Comparison of ENCODE assay signal across 18 mouse cellular contexts in genomic region chr10:124146751-124147469, GRCm38 (mm10).
DNase-seq lines count a peak whose midpoint lies in the region; ATAC-seq and TF ChIP-seq lines count a peak whose summit lies in the region.
"Had no signal": no experiment of that assay in that cellular context is flagged by ENCODE, and none has a peak within 500 bp of the region (broad histone marks: within the 10 kb centered on the region; RNA-seq: fewer than 3 reads in every experiment).

No protein-coding gene starts in this region.

- no peak overlapping the region for H3K4me3 ChIP-seq in forebrain, embryonic 11.5 days (ENCODE audit: low read depth, low read length)
- no peak overlapping the region for H3K4me3 ChIP-seq in forebrain, embryonic 10.5 days
- no peak overlapping the region for H3K4me3 ChIP-seq in heart, embryonic 15.5 days
- no peak overlapping the region for H3K4me3 ChIP-seq in midbrain, embryonic 13.5 days (replicated peaks)
- H3K4me3 ChIP-seq in midbrain, postnatal 0 days (ENCODE audit: low read depth, low read length), result no peak overlapping the region
- H3K4me3 ChIP-seq: embryonic facial prominence, embryonic 15.5 days; kidney, embryonic 15.5 days; limb, embryonic 13.5 days; liver, embryonic 15.5 days had no signal

- DNase-seq in forebrain, embryonic 11.5 days (ENCODE audit: low spot score), result no peak
- DNase-seq in forebrain, embryonic 10.5 days (ENCODE audit: extremely low spot score, low spot score), result no peak
- no peak for DNase-seq in heart, postnatal 36 days
- DNase-seq in midbrain, postnatal 0 days (ENCODE audit: low spot score), result no peak
- DNase-seq in lung, postnatal 10 days, result no peak
- DNase-seq: adrenal gland, postnatal 36 days; B cell, adult 2 months; gastrocnemius, postnatal 25 days; kidney, postnatal 4 days; right cerebral cortex, adult 18-20 months had no signal

- no peak overlapping the region for H3K9ac ChIP-seq in forebrain, embryonic 11.5 days (ENCODE audit: low read length)
- H3K9ac ChIP-seq in heart, embryonic 15.5 days, result no peak overlapping the region
- H3K9ac ChIP-seq in midbrain, embryonic 13.5 days (replicated peaks), result no peak overlapping the region
- H3K9ac ChIP-seq in midbrain, postnatal 0 days (replicated peaks; ENCODE audit: low read length, poor library complexity, severe bottlenecking), result no peak overlapping the region
- H3K9ac ChIP-seq: embryonic facial prominence, embryonic 15.5 days; kidney, embryonic 15.5 days; limb, embryonic 13.5 days; liver, embryonic 15.5 days had no signal

- no peak for TF ChIP-seq CTCF in midbrain, postnatal 0 days (IDR thresholded peaks at IDR 0.05)

- no peaks in the 10 kb centered on the region for H3K4me1 ChIP-seq in forebrain, embryonic 11.5 days (replicated peaks; ENCODE audit: control insufficient read depth, insufficient read depth, low read length)
- peaks cover 9% of the 10 kb centered on the region for H3K4me1 ChIP-seq in forebrain, embryonic 10.5 days
- H3K4me1 ChIP-seq in heart, embryonic 15.5 days (replicated peaks), result no peaks in the 10 kb centered on the region
- 0 out of 2 replicates have a peak, but pooled peaks cover 4% of the 10 kb centered on the region for H3K4me1 ChIP-seq in midbrain, embryonic 13.5 days (replicated peaks)
- no peaks in the 10 kb centered on the region; the same call in 1 of the 2 replicates for H3K4me1 ChIP-seq in midbrain, postnatal 0 days (ENCODE audit: insufficient read depth, low read length)
- H3K4me1 ChIP-seq: embryonic facial prominence, embryonic 15.5 days; kidney, embryonic 15.5 days; limb, embryonic 13.5 days; liver, embryonic 15.5 days had no signal

- intact Hi-C loops in heart, postnatal 36 days (cut with DNase I), result no loop called here

- no peaks in the 10 kb centered on the region for H3K9me3 ChIP-seq in forebrain, embryonic 11.5 days (ENCODE audit: control insufficient read depth, low read length)
- no peaks in the 10 kb centered on the region for H3K9me3 ChIP-seq in forebrain, embryonic 10.5 days
- H3K9me3 ChIP-seq in heart, embryonic 15.5 days (replicated peaks), result no peaks in the 10 kb centered on the region
- no peaks in the 10 kb centered on the region for H3K9me3 ChIP-seq in midbrain, embryonic 13.5 days
- no peaks in the 10 kb centered on the region for H3K9me3 ChIP-seq in midbrain, postnatal 0 days (ENCODE audit: low read length)
- H3K9me3 ChIP-seq: embryonic facial prominence, embryonic 15.5 days; kidney, embryonic 15.5 days; limb, embryonic 13.5 days; liver, embryonic 15.5 days had no signal

- no peaks in the 10 kb centered on the region for H3K36me3 ChIP-seq in forebrain, embryonic 11.5 days (ENCODE audit: control insufficient read depth, insufficient read depth, low read length)
- H3K36me3 ChIP-seq in forebrain, embryonic 10.5 days (replicated peaks), result no peaks in the 10 kb centered on the region
- no peaks in the 10 kb centered on the region for H3K36me3 ChIP-seq in heart, embryonic 15.5 days
- H3K36me3 ChIP-seq in midbrain, embryonic 13.5 days, result no peaks in the 10 kb centered on the region
- H3K36me3 ChIP-seq in midbrain, postnatal 0 days (ENCODE audit: insufficient read depth, low read length), result no peaks in the 10 kb centered on the region
- H3K36me3 ChIP-seq: embryonic facial prominence, embryonic 15.5 days; kidney, embryonic 15.5 days; limb, embryonic 13.5 days; liver, embryonic 15.5 days had no signal

- H3K27me3 ChIP-seq in forebrain, embryonic 11.5 days (ENCODE audit: control insufficient read depth, insufficient read depth, low read length), result no peaks in the 10 kb centered on the region
- no peaks in the 10 kb centered on the region for H3K27me3 ChIP-seq in forebrain, embryonic 10.5 days (ENCODE audit: poor library complexity, severe bottlenecking)
- no peaks in the 10 kb centered on the region for H3K27me3 ChIP-seq in heart, embryonic 15.5 days
- H3K27me3 ChIP-seq in midbrain, embryonic 13.5 days, result no peaks in the 10 kb centered on the region
- H3K27me3 ChIP-seq in midbrain, postnatal 0 days (ENCODE audit: insufficient read depth, low read length), result no peaks in the 10 kb centered on the region
- H3K27me3 ChIP-seq: embryonic facial prominence, embryonic 15.5 days; kidney, embryonic 15.5 days; limb, embryonic 13.5 days; liver, embryonic 15.5 days had no signal

- peak; percentile 61; the same call in 1 of the 2 replicates for ATAC-seq in forebrain, embryonic 11.5 days (replicated peaks; ENCODE audit: low FRiP score)
- no peak; the same call in 1 of the 2 replicates for ATAC-seq in heart, embryonic 15.5 days (replicated peaks; ENCODE audit: insufficient number of reproducible peaks, insufficient read depth, low FRiP score, low read depth)
- ATAC-seq in midbrain, embryonic 13.5 days, result 0 out of 2 replicates have a peak, but pooled peaks have one; percentile 30
- ATAC-seq in midbrain, postnatal 0 days (ENCODE audit: low FRiP score), result no peak
- ATAC-seq: hindbrain, embryonic 16.5 days; intestine, postnatal 0 days had no signal

- H3K27ac ChIP-seq in forebrain, embryonic 11.5 days (ENCODE audit: low read depth, low read length), result no peak overlapping the region
- no peak overlapping the region for H3K27ac ChIP-seq in forebrain, embryonic 10.5 days
- H3K27ac ChIP-seq in heart, embryonic 15.5 days, result peak overlapping the region; percentile 14; the same call in 1 of the 2 replicates
- no peak overlapping the region for H3K27ac ChIP-seq in midbrain, embryonic 13.5 days
- H3K27ac ChIP-seq in midbrain, postnatal 0 days (ENCODE audit: low read depth, low read length), result no peak overlapping the region
- H3K27ac ChIP-seq: embryonic facial prominence, embryonic 15.5 days; kidney, embryonic 15.5 days; limb, embryonic 13.5 days; liver, embryonic 15.5 days had no signal

- 15% methylated on average over 9 of the region's 9 CpGs for WGBS in forebrain, embryonic 11.5 days
- 27% methylated on average over 9 of the region's 9 CpGs for WGBS in forebrain, embryonic 10.5 days
- 39% methylated on average over 9 of the region's 9 CpGs for WGBS in heart, embryonic 15.5 days
- 10% methylated on average over 9 of the region's 9 CpGs for WGBS in midbrain, embryonic 13.5 days
- 20% methylated on average over 9 of the region's 9 CpGs for WGBS in midbrain, postnatal 0 days

- H3K4me2 ChIP-seq in forebrain, embryonic 11.5 days (ENCODE audit: low read depth, low read length, severe bottlenecking), result no peak overlapping the region
- H3K4me2 ChIP-seq in heart, embryonic 15.5 days, result peak overlapping the region; percentile 4; the same call in 1 of the 2 replicates
- H3K4me2 ChIP-seq in midbrain, embryonic 13.5 days (replicated peaks), result no peak overlapping the region
- H3K4me2 ChIP-seq in midbrain, postnatal 0 days (ENCODE audit: low read depth, low read length, poor library complexity, severe bottlenecking), result no peak overlapping the region
- H3K4me2 ChIP-seq: embryonic facial prominence, embryonic 15.5 days; kidney, embryonic 15.5 days; limb, embryonic 13.5 days; liver, embryonic 15.5 days had no signal

Comparison
In these comparisons a context has a peak if more than half of its experiments do, and no peak if none do; other contexts are left out.
1. ATAC-seq: peak in forebrain, embryonic 11.5 days (single experiment) and midbrain, embryonic 13.5 days (single experiment); none in heart, embryonic 15.5 days (single experiment) and midbrain, postnatal 0 days (single experiment).